Mouse (Mus musculus): ENCODE measurements at regions not wholly inside any gene's neighbourhood (a gene's known extent, or its start where the extent isn't known, plus 50 kb on each side); places are given as distances from the start of the nearest gene placed in this dataset.

DNA sequence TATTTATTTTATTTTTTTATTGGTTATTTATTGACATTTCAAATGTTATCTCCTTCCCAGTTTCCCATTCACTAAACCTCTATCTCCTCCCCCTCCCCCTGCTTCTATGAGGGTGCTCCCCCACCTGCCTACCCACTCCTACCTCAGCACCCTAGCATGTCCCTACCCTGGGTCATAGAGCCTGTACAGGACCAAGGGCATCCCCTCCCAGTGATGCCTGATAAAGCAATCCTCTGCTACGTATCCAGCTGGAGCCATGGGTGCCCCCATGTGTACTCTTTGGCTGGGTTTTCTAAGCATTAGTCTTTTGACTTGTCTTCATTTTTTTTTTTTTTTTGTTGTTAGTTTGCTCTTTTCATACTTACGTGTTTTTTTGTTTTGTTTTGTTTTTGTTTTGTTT lies 502.9 kb downstream of the Irx1 start:
- TF ChIP-seq CTCF (IDR thresholded peaks at IDR 0.05; ENCODE audit: low read depth) (no peak), EP300 (IDR thresholded peaks at IDR 0.05; ENCODE audit: low read depth) (no peak)
